Mouse (Mus musculus) thymus, adult 2 months (tissue): ENCODE data around the gene Krtap10-10.

Source experiments
- CTCF ChIP-seq: fragments of 200-500 bp; IDR thresholded peaks from 2 replicates; pipeline ENCODE4 v1.5.1; 2012; ENCODE audit warnings: mild to moderate bottlenecking, control low read depth, low read length, moderate library complexity, borderline replicate concordance; ENCODE audit not compliant: control insufficient read depth, poor library complexity, insufficient read depth; ENCODE audit errors: extremely low read depth
- POLR2A ChIP-seq: fragments of 200-500 bp; IDR thresholded peaks from 2 replicates; pipeline ENCODE4 v1.6.1; 2012; ENCODE audit warnings: mild to moderate bottlenecking, low read length, control low read depth, moderate library complexity; ENCODE audit not compliant: control insufficient read depth, poor library complexity, insufficient read depth; ENCODE audit errors: extremely low read depth

DNA sequence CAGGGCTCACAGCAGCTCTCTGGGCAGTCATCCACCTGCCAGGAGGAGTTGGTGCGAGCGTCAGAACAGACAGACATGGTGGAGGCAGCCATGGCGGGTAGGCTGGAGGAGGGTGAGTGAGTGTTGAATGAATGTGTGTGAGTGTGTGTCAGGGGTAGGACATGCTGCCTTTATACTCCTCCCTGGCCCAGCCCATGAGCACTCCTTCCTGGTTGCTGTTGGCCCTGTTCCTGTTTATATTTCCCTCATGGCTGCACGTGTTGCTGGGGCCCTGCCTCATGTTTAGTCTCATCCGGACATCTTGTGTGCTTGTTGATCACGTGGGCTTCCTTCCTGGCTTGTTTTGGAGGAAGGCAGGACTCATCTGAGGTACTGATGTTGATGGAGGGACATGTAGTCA lies 8.8 kb upstream of the Krtap10-10 start, which contains the start of gene Krtap10-4:
- no peak for TF ChIP-seq POLR2A
- TF ChIP-seq CTCF = no peak
